Mouse (Mus musculus) kidney, postnatal 0 days (tissue): ENCODE measurements at regions not wholly inside any gene's neighbourhood (a gene's known extent, or its start where the extent isn't known, plus 50 kb on each side); places are given as distances from the start of the nearest gene placed in this dataset.
A peak's percentile ranks its signal among the peaks of the same experiment; 100 is the strongest.

ENCODE experiments used
- ATAC-seq: fragments of 200-750 bp; cut with Nextera tagmentation; replicated peaks from 2 replicates; pipeline ENCODE4 v1.8.0; 2017; ENCODE audit warnings: low read depth, moderate number of reproducible peaks, moderate TSS enrichment, moderate library complexity; ENCODE audit not compliant: low FRiP score
- DNase-seq: peaks from one replicate; pipeline ENCODE4 v3.0.0-alpha.2; 2016; ENCODE audit warnings: low spot score
- H3K27ac ChIP-seq: fragments of 300-500 bp; sonication (generic); 2 replicates; pipeline ENCODE4 v1.5.1; 2014; ENCODE audit warnings: mild to moderate bottlenecking
- H3K27me3 ChIP-seq: fragments of 300-500 bp; sonication (generic); 2 replicates; pipeline ENCODE4 v1.6.1; 2014; ENCODE audit warnings: low read length, mixed read lengths; ENCODE audit not compliant: insufficient read depth
- H3K36me3 ChIP-seq: fragments of 300-500 bp; sonication (generic); 2 replicates; pipeline ENCODE4 v1.6.1; 2014; ENCODE audit warnings: low read length, mixed read lengths; ENCODE audit not compliant: insufficient read depth
- H3K4me1 ChIP-seq: fragments of 300-500 bp; sonication (generic); replicated peaks from 2 replicates; pipeline ENCODE4 v1.6.1; 2014; ENCODE audit warnings: antibody characterized with exemption, low read length, mixed read lengths; ENCODE audit not compliant: insufficient read depth
- H3K4me2 ChIP-seq: fragments of 300-500 bp; sonication (generic); 2 replicates; pipeline ENCODE4 v1.6.1; 2014; ENCODE audit warnings: mild to moderate bottlenecking, low read length, moderate library complexity, mixed read lengths
- H3K4me3 ChIP-seq: fragments of 300-500 bp; sonication (generic); replicated peaks from 2 replicates; pipeline ENCODE4 v1.5.1; 2014; ENCODE audit warnings: low read depth, low read length
- H3K9ac ChIP-seq: fragments of 300-500 bp; sonication (generic); 2 replicates; pipeline ENCODE4 v1.6.1; 2014; ENCODE audit warnings: low read depth, low read length
- H3K9me3 ChIP-seq: fragments of 300-500 bp; sonication (generic); replicated peaks from 2 replicates; pipeline ENCODE4 v1.6.1; 2016; ENCODE audit warnings: low read length, inconsistent platforms, mixed read lengths
- CTCF ChIP-seq: IDR thresholded peaks from 2 replicates; pipeline ENCODE4 v1.5.1; 2016; ENCODE audit warnings: antibody characterized with exemption, low read depth, mild to moderate bottlenecking, moderate library complexity
- WGBS: fragments of 180-500 bp; shearing (Covaris S2); extraction: QIAGEN DNeasy Blood & Tissue Kit; methylation state at CpG from one replicate; pipeline ENCODE4 v1.1.7; 2014; 5-methylcytosine and 5-hydroxymethylcytosine counted together

DNA sequence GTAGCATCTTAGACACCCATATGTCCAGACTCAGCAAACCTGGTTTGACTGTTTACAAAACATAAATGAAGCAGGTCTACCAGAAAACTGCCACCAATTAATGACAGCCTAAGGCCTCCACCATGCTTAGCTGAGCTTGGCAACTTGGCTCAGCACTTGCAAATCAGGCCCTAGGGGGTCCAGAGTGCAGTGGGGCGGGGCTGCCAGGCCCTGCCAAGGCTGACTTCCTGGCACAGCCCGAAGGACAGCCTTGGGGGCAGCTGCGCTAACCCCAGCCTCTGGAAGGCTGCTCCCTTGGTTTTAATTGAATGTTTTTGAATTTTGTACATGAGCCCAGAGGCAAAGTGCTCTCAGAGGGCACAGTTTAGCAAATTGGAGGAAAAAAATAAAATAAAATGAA lies 198.3 kb upstream of the Fam19a5 start:
- no peak for TF ChIP-seq CTCF
- H3K36me3 ChIP-seq, result no peaks in the 10 kb centered on the region
- ATAC-seq (no peak), DNase-seq (no peak)
- H3K9me3 ChIP-seq, result no peaks in the 10 kb centered on the region
- no peak overlapping the region for H3K27ac ChIP-seq
- WGBS, result 54% methylated on average over 3 of the region's 3 CpGs
- H3K27me3 ChIP-seq, result no peaks in the 10 kb centered on the region
- H3K9ac ChIP-seq, result no peak overlapping the region
- no peak overlapping the region for H3K4me2 ChIP-seq
- no peak overlapping the region for H3K4me3 ChIP-seq
- no peaks in the 10 kb centered on the region for H3K4me1 ChIP-seq

DNA sequence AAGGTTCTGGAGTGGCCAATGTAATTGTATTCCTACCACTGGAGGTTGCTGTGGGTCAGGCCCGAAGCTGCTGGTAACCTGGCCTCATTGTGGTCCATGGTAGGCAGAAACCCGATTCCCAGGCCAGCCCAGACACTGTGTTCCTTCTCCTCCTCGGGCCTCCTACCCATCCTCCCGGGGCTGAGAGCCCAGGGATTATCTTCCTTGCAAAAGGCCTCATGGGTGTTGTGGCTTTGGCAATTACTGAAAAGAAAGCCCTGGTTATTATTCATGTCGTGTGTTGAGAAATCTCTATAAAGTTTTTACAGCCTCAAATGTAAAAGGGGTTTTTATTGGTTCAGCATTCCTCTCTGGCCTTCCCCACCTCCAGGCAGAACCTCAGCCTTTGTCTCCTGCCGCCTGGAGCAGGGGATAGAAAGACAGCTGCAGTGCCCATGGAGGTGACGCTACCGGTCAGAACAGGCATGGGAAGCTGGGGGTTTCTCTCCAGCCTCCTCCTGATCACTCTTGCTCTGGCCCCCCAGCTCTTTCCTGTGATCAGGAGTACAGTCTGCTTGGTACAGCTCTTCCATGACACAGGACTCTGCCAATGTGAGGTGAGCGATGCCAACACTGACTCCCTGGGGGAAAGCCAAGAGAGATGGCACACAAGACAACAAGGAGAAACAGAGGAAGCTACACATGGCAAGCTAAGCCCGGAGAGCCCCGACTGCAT lies 194.4 kb upstream of the Fam19a5 start:
- 47% methylated on average over 11 of the region's 11 CpGs for WGBS
- H3K4me1 ChIP-seq, result no peaks in the 10 kb centered on the region

DNA sequence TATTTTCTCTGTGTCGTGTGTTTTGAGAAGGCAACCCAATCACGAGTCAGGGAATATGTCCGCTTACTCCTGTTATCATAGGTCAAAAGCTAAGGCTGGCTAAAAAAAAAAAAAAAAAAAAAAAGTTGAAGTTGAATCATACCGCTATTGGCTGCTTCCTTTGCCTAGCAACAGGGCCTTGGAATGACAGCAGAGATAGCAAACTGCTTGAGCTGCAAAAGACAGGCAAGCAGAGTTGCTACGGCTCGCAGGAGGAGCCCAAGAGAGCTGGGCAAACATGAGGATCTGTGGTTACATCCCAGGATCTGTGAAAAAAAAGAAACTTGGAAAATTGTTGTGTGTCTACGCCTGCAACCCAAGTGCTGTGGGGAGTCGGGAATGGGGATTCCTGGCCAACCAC lies 191.3 kb upstream of the Fam19a5 start:
- no peak overlapping the region for H3K27ac ChIP-seq
- WGBS, result 85% methylated on average over 8 of the region's 8 CpGs
- H3K27me3 ChIP-seq, result no peaks in the 10 kb centered on the region
- no peaks in the 10 kb centered on the region for H3K36me3 ChIP-seq
- TF ChIP-seq CTCF, result no peak
- no peak overlapping the region for H3K9ac ChIP-seq
- H3K4me1 ChIP-seq, result no peaks in the 10 kb centered on the region
- ATAC-seq (no peak), DNase-seq (no peak)
- H3K9me3 ChIP-seq, result no peaks in the 10 kb centered on the region
- no peak overlapping the region for H3K4me2 ChIP-seq
- H3K4me3 ChIP-seq, result no peak overlapping the region

More for the DNA sequence above, 194.4 kb upstream of the Fam19a5 start:
- no peaks in the 10 kb centered on the region for H3K9me3 ChIP-seq
- H3K9ac ChIP-seq, result no peak overlapping the region
- no peak for TF ChIP-seq CTCF
- no peak overlapping the region for H3K27ac ChIP-seq
- no peaks in the 10 kb centered on the region for H3K36me3 ChIP-seq
- no peaks in the 10 kb centered on the region for H3K27me3 ChIP-seq
- DNase-seq (no peak), ATAC-seq (no peak)
- H3K4me2 ChIP-seq, result no peak overlapping the region
- no peak overlapping the region for H3K4me3 ChIP-seq

DNA sequence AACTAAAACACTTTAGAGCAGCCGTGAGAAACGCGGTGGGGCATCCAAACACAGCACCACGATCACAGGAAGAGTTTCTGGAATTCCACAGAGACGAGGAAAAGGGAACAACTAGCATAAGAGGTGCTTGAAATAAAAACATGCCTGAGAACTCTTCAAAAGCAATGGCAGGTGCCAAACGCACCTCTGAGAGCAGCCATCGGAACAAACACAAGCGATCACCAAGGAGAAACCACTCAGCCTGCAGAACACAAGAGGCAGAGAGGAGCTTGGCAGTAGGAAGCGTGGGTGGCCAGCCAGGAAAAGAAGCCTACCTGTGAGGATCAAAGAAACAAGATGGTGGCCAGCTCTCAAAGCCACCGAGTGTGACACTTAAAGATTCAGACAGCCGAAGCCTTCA lies 190.2 kb upstream of the Fam19a5 start:
- Histone ChIP-seq H3K4me1 (no peaks in the 10 kb centered on the region), H3K36me3 (no peaks in the 10 kb centered on the region), H3K9ac (no peak overlapping the region), H3K4me3 (no peak overlapping the region), H3K9me3 (no peaks in the 10 kb centered on the region), H3K4me2 (no peak overlapping the region), H3K27me3 (no peaks in the 10 kb centered on the region), H3K27ac (no peak overlapping the region)
- no peak for TF ChIP-seq CTCF
- ATAC-seq (no peak), DNase-seq (no peak)
- WGBS, result 83% methylated on average over 11 of the region's 11 CpGs

DNA sequence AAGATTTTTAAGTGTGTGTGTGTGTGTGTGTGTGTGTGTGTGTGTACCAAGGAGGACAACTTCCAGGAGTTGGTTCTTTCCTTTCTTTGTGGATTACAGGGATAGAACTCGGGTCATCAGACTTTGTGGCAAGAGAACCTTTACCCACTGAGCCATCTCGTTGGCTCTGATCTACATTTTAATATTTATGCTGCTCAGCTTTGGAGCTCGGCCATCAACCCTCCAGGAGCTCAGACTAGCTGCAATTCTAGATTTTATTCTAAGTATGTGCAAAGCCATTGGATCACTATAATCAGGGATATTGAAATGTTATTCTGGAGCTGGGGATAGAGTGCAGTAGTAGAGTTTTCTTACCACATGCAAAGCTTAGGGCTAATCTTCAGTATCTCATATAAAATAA lies 183.6 kb upstream of the Fam19a5 start:
- no peak for DNase-seq
- H3K9ac ChIP-seq, result no peak overlapping the region
- WGBS, result 70% methylated on average over 3 of the region's 3 CpGs

DNA sequence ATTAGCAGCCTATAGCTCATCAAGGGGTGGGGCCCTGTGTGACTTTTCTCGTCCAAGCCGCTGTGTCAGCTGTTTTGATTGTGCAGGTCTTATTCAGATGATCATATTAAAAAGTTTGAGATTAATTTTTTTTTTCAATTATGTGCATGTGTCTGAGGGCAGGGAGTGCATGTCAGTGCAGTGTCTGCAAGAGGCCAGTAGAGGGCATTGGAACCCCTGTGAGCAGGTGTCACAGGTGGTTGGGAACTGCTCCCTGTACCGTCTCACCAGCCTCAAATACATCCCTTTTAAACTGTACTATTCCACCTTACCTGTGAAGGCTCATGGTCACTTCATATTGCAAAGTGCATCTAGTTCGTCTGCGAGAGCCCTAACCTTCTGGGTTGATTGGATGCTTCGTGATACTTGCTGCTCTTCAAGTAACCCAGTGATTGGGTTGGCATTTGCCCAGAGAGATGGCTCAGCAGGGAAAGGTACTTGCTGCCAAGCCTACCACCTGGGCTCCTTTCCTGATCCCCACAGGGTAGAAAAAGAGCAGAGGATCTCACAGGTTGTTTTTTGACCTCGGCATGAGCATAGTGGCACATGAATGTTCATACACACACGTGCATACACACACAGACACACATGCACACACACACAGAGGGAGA lies 178.3 kb upstream of the Fam19a5 start:
- 51% methylated on average over 8 of the region's 8 CpGs for WGBS
- ATAC-seq, result no peak

More for the DNA sequence above, 183.6 kb upstream of the Fam19a5 start:
- Histone ChIP-seq H3K36me3 (no peaks in the 10 kb centered on the region), H3K27ac (no peak overlapping the region), H3K27me3 (no peaks in the 10 kb centered on the region), H3K4me2 (no peak overlapping the region), H3K4me3 (no peak overlapping the region), H3K4me1 (no peaks in the 10 kb centered on the region), H3K9me3 (no peaks in the 10 kb centered on the region)
- no peak for ATAC-seq
- TF ChIP-seq CTCF, result no peak

More for the DNA sequence above, 178.3 kb upstream of the Fam19a5 start:
- no peaks in the 10 kb centered on the region for H3K27me3 ChIP-seq
- peak; percentile 65 for TF ChIP-seq CTCF
- H3K4me1 ChIP-seq, result no peaks in the 10 kb centered on the region
- H3K36me3 ChIP-seq, result no peaks in the 10 kb centered on the region
- no peak overlapping the region for H3K9ac ChIP-seq
- H3K4me3 ChIP-seq, result no peak overlapping the region
- H3K9me3 ChIP-seq, result no peaks in the 10 kb centered on the region
- no peak overlapping the region for H3K4me2 ChIP-seq
- DNase-seq, result peak; percentile 11
- no peak overlapping the region for H3K27ac ChIP-seq
